19 mouse cellular contexts compared by ENCODE assay signal in genomic region chr3:130265104-130265503, GRCm38 (mm10).
A peak's percentile ranks its signal among the peaks of the same experiment; 100 is the strongest.
DNase-seq lines count a peak whose midpoint lies in the region; ATAC-seq and TF ChIP-seq lines count a peak whose summit lies in the region.
"Had no signal": no experiment of that assay in that cellular context is flagged by ENCODE, and none has a peak within 500 bp of the region (broad histone marks: within the 10 kb centered on the region; RNA-seq: fewer than 3 reads in every experiment).

No protein-coding gene starts in this region.

- 76% methylated on average over 9 of the region's 9 CpGs for WGBS in hindbrain, embryonic 15.5 days
- 89% methylated on average over 9 of the region's 9 CpGs for WGBS in hindbrain, embryonic 11.5 days
- 89% methylated on average over 9 of the region's 9 CpGs for WGBS in midbrain, postnatal 0 days
- WGBS in midbrain, embryonic 13.5 days = 93% methylated on average over 9 of the region's 9 CpGs

- H3K9ac ChIP-seq in hindbrain, embryonic 15.5 days = no peak overlapping the region
- no peak overlapping the region for H3K9ac ChIP-seq in hindbrain, embryonic 11.5 days (ENCODE audit: low read depth, low read length)
- H3K9ac ChIP-seq in midbrain, postnatal 0 days (replicated peaks; ENCODE audit: low read length, poor library complexity, severe bottlenecking) = no peak overlapping the region
- no peak overlapping the region for H3K9ac ChIP-seq in midbrain, embryonic 13.5 days (replicated peaks)
- H3K9ac ChIP-seq: embryonic facial prominence, embryonic 13.5 days; limb, embryonic 15.5 days; midbrain, embryonic 15.5 days; stomach, embryonic 15.5 days had no signal

- TF ChIP-seq POLR2A in myocyte (IDR thresholded peaks at IDR 0.05; ENCODE audit: insufficient read length, low read depth) = no peak

- H3K79me2 ChIP-seq in myocyte (ENCODE audit: control insufficient read depth, insufficient read depth) = no peaks in the 10 kb centered on the region

- H3K4me3 ChIP-seq in hindbrain, embryonic 15.5 days = no peak overlapping the region
- H3K4me3 ChIP-seq in hindbrain, embryonic 11.5 days (ENCODE audit: low read depth, low read length) = no peak overlapping the region
- H3K4me3 ChIP-seq in midbrain, postnatal 0 days (ENCODE audit: low read depth, low read length) = no peak overlapping the region
- no peak overlapping the region for H3K4me3 ChIP-seq in midbrain, embryonic 13.5 days (replicated peaks)
- H3K4me3 ChIP-seq in myocyte = no peak overlapping the region
- H3K4me3 ChIP-seq: embryonic facial prominence, embryonic 13.5 days; limb, embryonic 15.5 days; midbrain, embryonic 15.5 days; stomach, embryonic 15.5 days had no signal

- no peak overlapping the region for H3K27ac ChIP-seq in hindbrain, embryonic 15.5 days (replicated peaks)
- H3K27ac ChIP-seq in hindbrain, embryonic 11.5 days (ENCODE audit: low read depth, low read length) = no peak overlapping the region
- no peak overlapping the region for H3K27ac ChIP-seq in midbrain, postnatal 0 days (ENCODE audit: low read depth, low read length)
- H3K27ac ChIP-seq in midbrain, embryonic 13.5 days = no peak overlapping the region
- H3K27ac ChIP-seq: embryonic facial prominence, embryonic 13.5 days; limb, embryonic 15.5 days; macrophage; midbrain, embryonic 15.5 days; stomach, embryonic 15.5 days had no signal

- H3K4me1 ChIP-seq in hindbrain, embryonic 15.5 days (replicated peaks) = peaks cover 13% of the 10 kb centered on the region
- no peaks in the 10 kb centered on the region for H3K4me1 ChIP-seq in hindbrain, embryonic 11.5 days (replicated peaks; ENCODE audit: control insufficient read depth, insufficient read depth, low read length)
- no peaks in the 10 kb centered on the region for H3K4me1 ChIP-seq in midbrain, postnatal 0 days (ENCODE audit: insufficient read depth, low read length)
- H3K4me1 ChIP-seq in midbrain, embryonic 13.5 days (replicated peaks) = peaks cover 6% of the 10 kb centered on the region
- H3K4me1 ChIP-seq: midbrain, embryonic 15.5 days; stomach, embryonic 15.5 days had no signal

- ATAC-seq in hindbrain, embryonic 15.5 days (ENCODE audit: low FRiP score, low read depth) = 0 out of 2 replicates have a peak, but pooled peaks have one; percentile 19
- no peak for ATAC-seq in hindbrain, embryonic 11.5 days (ENCODE audit: low FRiP score)
- ATAC-seq in midbrain, postnatal 0 days (ENCODE audit: low FRiP score) = no peak
- ATAC-seq in midbrain, embryonic 13.5 days = no peak
- no peak for ATAC-seq in erythroid progenitor cell, adult 5-6 weeks (replicated peaks; ENCODE audit: low FRiP score, poor library complexity, severe bottlenecking)
- ATAC-seq: inflammation-experienced regulatory T-cells, adult 6 months; midbrain, embryonic 15.5 days had no signal

- DNase-seq in hindbrain, embryonic 11.5 days (ENCODE audit: low spot score) = no peak
- DNase-seq in midbrain, postnatal 0 days (ENCODE audit: low spot score) = peak; percentile 37
- DNase-seq in gonadal fat pad, adult 2 months (ENCODE audit: low read depth) = peak; percentile 26
- DNase-seq: B cell, adult 2 months; cerebellum, adult 18-20 months; heart, adult 18-20 months; kidney, adult 9 months; lung, adult 2 months; thymus, postnatal 4 days had no signal

- H3K4me2 ChIP-seq in hindbrain, embryonic 15.5 days = no peak overlapping the region
- no peak overlapping the region for H3K4me2 ChIP-seq in hindbrain, embryonic 11.5 days (replicated peaks; ENCODE audit: low read depth, low read length)
- H3K4me2 ChIP-seq in midbrain, postnatal 0 days (ENCODE audit: low read depth, low read length, poor library complexity, severe bottlenecking) = no peak overlapping the region
- no peak overlapping the region for H3K4me2 ChIP-seq in midbrain, embryonic 13.5 days (replicated peaks)
- peak overlapping the region; percentile 7 for H3K4me2 ChIP-seq in myocyte (ENCODE audit: low read depth)
- H3K4me2 ChIP-seq: embryonic facial prominence, embryonic 13.5 days; limb, embryonic 15.5 days; midbrain, embryonic 15.5 days; stomach, embryonic 15.5 days had no signal

- H3K9me3 ChIP-seq in hindbrain, embryonic 15.5 days = no peaks in the 10 kb centered on the region
- no peaks in the 10 kb centered on the region for H3K9me3 ChIP-seq in hindbrain, embryonic 11.5 days (ENCODE audit: control insufficient read depth, low read length)
- no peaks in the 10 kb centered on the region for H3K9me3 ChIP-seq in midbrain, postnatal 0 days (ENCODE audit: low read length)
- H3K9me3 ChIP-seq in midbrain, embryonic 13.5 days = no peaks in the 10 kb centered on the region
- H3K9me3 ChIP-seq: embryonic facial prominence, embryonic 13.5 days; limb, embryonic 15.5 days; midbrain, embryonic 15.5 days; stomach, embryonic 15.5 days had no signal

- no peak for TF ChIP-seq CTCF in midbrain, postnatal 0 days (IDR thresholded peaks at IDR 0.05)

- no peak overlapping the region for H3ac ChIP-seq in myocyte (ENCODE audit: control insufficient read depth, insufficient read length)

- H3K27me3 ChIP-seq in hindbrain, embryonic 15.5 days = no peaks in the 10 kb centered on the region
- H3K27me3 ChIP-seq in hindbrain, embryonic 11.5 days (ENCODE audit: control insufficient read depth, insufficient read depth, low read length) = no peaks in the 10 kb centered on the region
- H3K27me3 ChIP-seq in midbrain, postnatal 0 days (ENCODE audit: insufficient read depth, low read length) = no peaks in the 10 kb centered on the region
- H3K27me3 ChIP-seq in midbrain, embryonic 13.5 days = no peaks in the 10 kb centered on the region
- H3K27me3 ChIP-seq in myocyte (ENCODE audit: control insufficient read depth, insufficient read depth, insufficient read length) = no peaks in the 10 kb centered on the region
- H3K27me3 ChIP-seq: embryonic facial prominence, embryonic 13.5 days; limb, embryonic 15.5 days; midbrain, embryonic 15.5 days; stomach, embryonic 15.5 days had no signal

- H3K36me3 ChIP-seq in hindbrain, embryonic 15.5 days = no peaks in the 10 kb centered on the region
- H3K36me3 ChIP-seq in hindbrain, embryonic 11.5 days (ENCODE audit: control insufficient read depth, insufficient read depth, low read length) = no peaks in the 10 kb centered on the region
- no peaks in the 10 kb centered on the region for H3K36me3 ChIP-seq in midbrain, postnatal 0 days (ENCODE audit: insufficient read depth, low read length)
- no peaks in the 10 kb centered on the region for H3K36me3 ChIP-seq in midbrain, embryonic 13.5 days
- H3K36me3 ChIP-seq in myocyte (ENCODE audit: control insufficient read depth, insufficient read depth) = no peaks in the 10 kb centered on the region
- H3K36me3 ChIP-seq: embryonic facial prominence, embryonic 13.5 days; limb, embryonic 15.5 days; midbrain, embryonic 15.5 days; stomach, embryonic 15.5 days had no signal

TF ChIP-seq in myocyte, 11 proteins besides CTCF, POLR2A, EP300 and RAD21:
- no peak for TF ChIP-seq MYOG (IDR thresholded peaks at IDR 0.05; ENCODE audit: control insufficient read depth in 1 of 3, insufficient read depth in 1 of 3, insufficient read length in 2 of 3, low read depth in 2 of 3)
- TF ChIP-seq TCF3 (IDR thresholded peaks at IDR 0.05; ENCODE audit: insufficient read length, low read depth) = no peak
- no peak for TF ChIP-seq CEBPB (IDR thresholded peaks at IDR 0.05; ENCODE audit: insufficient read depth, poor library complexity, severe bottlenecking)
- no peak for TF ChIP-seq TCF12 (IDR thresholded peaks at IDR 0.05; ENCODE audit: insufficient read depth, poor library complexity, severe bottlenecking)
- no peak for TF ChIP-seq MAX (IDR thresholded peaks at IDR 0.05; ENCODE audit: low read depth)
- no peak for TF ChIP-seq E2F4 (IDR thresholded peaks at IDR 0.05; ENCODE audit: insufficient read depth)
- TF ChIP-seq USF1 (IDR thresholded peaks at IDR 0.05; ENCODE audit: low read depth) = no peak
- no peak for TF ChIP-seq REST (IDR thresholded peaks at IDR 0.05; ENCODE audit: insufficient read depth, insufficient read length)
